Mouse (Mus musculus): Measurements from ENCODE around the gene Ly6c2.
A peak's percentile ranks its signal among the peaks of the same experiment; 100 is the strongest.
"Not testable (repeated sequence)": the region's sequence is repeated elsewhere in the genome, so short reads cannot be mapped to it uniquely, and the experiment has no call there.

Ly6c2 gene

GRCm38 (mm10) chr15:75111861-75112630 is at the start of gene Ly6c2:
Gene Ly6c2 (minus strand): TSS chr15:75111970.
- DNase-seq (ENCODE audit: low spot score in 2 of 2): peak in 1 of 2 experiments; percentile 34

- DNase-seq (ENCODE audit: low spot score in 2 of 2): no peak
These were observed 45.9 kb upstream of the Ly6c2 start for GRCm38 (mm10) chr15:75157646-75158045.

GRCm38 (mm10) chr15:75154940-75155339 is 43.2 kb upstream of the Ly6c2 start, which contains the start of gene Ly6g:
Gene Ly6g (plus strand): TSS chr15:75155240.
- DNase-seq (ENCODE audit: low spot score in 2 of 2): no peak

GRCm38 (mm10) chr15:75153087-75153486 is 41.3 kb upstream of the Ly6c2 start:
- no peak for DNase-seq (ENCODE audit: low spot score in 2 of 2)

GRCm38 (mm10) chr15:75143735-75144134 is 32.0 kb upstream of the Ly6c2 start:
- DNase-seq (ENCODE audit: low spot score in 2 of 2): no peak

- DNase-seq (ENCODE audit: low spot score in 2 of 2): peak; percentile 19 to 33
These were observed 30.1 kb upstream of the Ly6c2 start for GRCm38 (mm10) chr15:75141812-75142360.

GRCm38 (mm10) chr15:75137739-75138138 is 26.0 kb upstream of the Ly6c2 start:
- peak in 1 of 2 experiments; percentile 22 for DNase-seq (ENCODE audit: low spot score in 2 of 2)

- DNase-seq (ENCODE audit: low spot score in 2 of 2): not testable (repeated sequence)
These were observed 23.5 kb upstream of the Ly6c2 start for GRCm38 (mm10) chr15:75135090-75135783.

- DNase-seq (ENCODE audit: low spot score in 2 of 2): not testable (repeated sequence)
These were observed 20.6 kb upstream of the Ly6c2 start for GRCm38 (mm10) chr15:75132346-75132745.

- peak; percentile 22 to 41 for DNase-seq (ENCODE audit: low spot score in 2 of 2)
These were observed 8.3 kb upstream of the Ly6c2 start for GRCm38 (mm10) chr15:75120066-75120465.

- DNase-seq (ENCODE audit: low spot score in 2 of 2): peak; percentile 33 to 51
These were observed 7.0 kb upstream of the Ly6c2 start for GRCm38 (mm10) chr15:75118742-75119141.

- not testable (repeated sequence) for DNase-seq (ENCODE audit: low spot score in 2 of 2)
These were observed 5.7 kb upstream of the Ly6c2 start for GRCm38 (mm10) chr15:75117481-75117880.

- DNase-seq (ENCODE audit: low spot score in 2 of 2): peak; percentile 77 to 81
These were observed 4.8 kb upstream of the Ly6c2 start for GRCm38 (mm10) chr15:75116525-75116924.

- not testable (repeated sequence) for DNase-seq (ENCODE audit: low spot score in 2 of 2)
These were observed 1.3 kb downstream of the Ly6c2 start for GRCm38 (mm10) chr15:75110424-75110823.

GRCm38 (mm10) chr15:75099261-75099660 is 12.5 kb downstream of the Ly6c2 start:
- no peak for DNase-seq (ENCODE audit: low spot score in 2 of 2)

- peak; percentile 12 to 13 for DNase-seq (ENCODE audit: low spot score in 2 of 2)
These were observed 23.7 kb downstream of the Ly6c2 start for GRCm38 (mm10) chr15:75088041-75088440.

- no peak for DNase-seq (ENCODE audit: low spot score in 2 of 2)
These were observed 41.8 kb downstream of the Ly6c2 start for GRCm38 (mm10) chr15:75069965-75070364.

GRCm38 (mm10) chr15:75062030-75062574 is 49.7 kb downstream of the Ly6c2 start:
- DNase-seq (ENCODE audit: low spot score in 2 of 2): peak; percentile 47 to 66

GRCm38 (mm10) chr15:75060505-75060904 is 51.3 kb downstream of the Ly6c2 start:
- DNase-seq (ENCODE audit: low spot score in 2 of 2): peak; percentile 36 to 59
